Mouse (Mus musculus): ENCODE measurements around the gene Angptl7. TPM values are rescaled to one million over a fixed set of nuclear protein-coding genes. Genes with fewer than 3 reads are reported as not detected.

Angptl7 gene
- polyA plus RNA-seq, 1 experiment, result 1.5 TPM

- no peak for TF ChIP-seq POLR2A (IDR thresholded peaks at IDR 0.05; ENCODE audit: borderline replicate concordance, extremely low read depth, low read depth, low read length)
- no peak for TF ChIP-seq CTCF (IDR thresholded peaks at IDR 0.05; ENCODE audit: insufficient read depth, low read length)
- Histone ChIP-seq H3K4me1 (ENCODE audit: control insufficient read depth, insufficient read depth, low read length) (no peaks in the 10 kb centered on the region), H3K4me3 (replicated peaks; ENCODE audit: extremely low read depth, low read depth, low read length) (no peak overlapping the region)
- WGBS, result 70% methylated on average over 7 of the region's 7 CpGs
- DNase-seq, result no peak
Observed at GRCm38 (mm10) chr4:148523538-148523937, 23.3 kb upstream of the Angptl7 start.

GRCm38 (mm10) chr4:148518235-148518795, 18.1 kb upstream of the Angptl7 start:
- TF ChIP-seq CTCF (IDR thresholded peaks at IDR 0.05; ENCODE audit: insufficient read depth, low read length) (no peak), POLR2A (IDR thresholded peaks at IDR 0.05; ENCODE audit: borderline replicate concordance, extremely low read depth, low read depth, low read length) (no peak)
- DNase-seq, result no peak
- H3K4me1 ChIP-seq (ENCODE audit: control insufficient read depth, insufficient read depth, low read length), result no peaks in the 10 kb centered on the region
- no peak overlapping the region for H3K4me3 ChIP-seq (replicated peaks; ENCODE audit: extremely low read depth, low read depth, low read length)
- WGBS, result 67% methylated on average over 5 of the region's 5 CpGs

GRCm38 (mm10) chr4:148517809-148518208, 17.5 kb upstream of the Angptl7 start:
- no peak for DNase-seq
- TF ChIP-seq CTCF (IDR thresholded peaks at IDR 0.05; ENCODE audit: insufficient read depth, low read length) (no peak), POLR2A (IDR thresholded peaks at IDR 0.05; ENCODE audit: borderline replicate concordance, extremely low read depth, low read depth, low read length) (no peak)
- Histone ChIP-seq H3K4me1 (ENCODE audit: control insufficient read depth, insufficient read depth, low read length) (no peaks in the 10 kb centered on the region), H3K4me3 (replicated peaks; ENCODE audit: extremely low read depth, low read depth, low read length) (no peak overlapping the region)
- 71% methylated on average over 4 of the region's 4 CpGs for WGBS

GRCm38 (mm10) chr4:148515313-148515712, 15.1 kb upstream of the Angptl7 start:
- Histone ChIP-seq H3K4me3 (replicated peaks; ENCODE audit: extremely low read depth, low read depth, low read length) (no peak overlapping the region), H3K4me1 (ENCODE audit: control insufficient read depth, insufficient read depth, low read length) (no peaks in the 10 kb centered on the region)
- DNase-seq, result no peak
- no peak for TF ChIP-seq CTCF (IDR thresholded peaks at IDR 0.05; ENCODE audit: insufficient read depth, low read length)
- no peak for TF ChIP-seq POLR2A (IDR thresholded peaks at IDR 0.05; ENCODE audit: borderline replicate concordance, extremely low read depth, low read depth, low read length)
- 96% methylated on average over 2 of the region's 2 CpGs for WGBS

GRCm38 (mm10) chr4:148513021-148513559, 12.8 kb upstream of the Angptl7 start:
- DNase-seq, result no peak
- H3K4me3 ChIP-seq (replicated peaks; ENCODE audit: extremely low read depth, low read depth, low read length), result no peak overlapping the region
- WGBS, result 72% methylated on average over 6 of the region's 6 CpGs
- no peaks in the 10 kb centered on the region for H3K4me1 ChIP-seq (ENCODE audit: control insufficient read depth, insufficient read depth, low read length)
- TF ChIP-seq POLR2A (IDR thresholded peaks at IDR 0.05; ENCODE audit: borderline replicate concordance, extremely low read depth, low read depth, low read length), result no peak
- no peak for TF ChIP-seq CTCF (IDR thresholded peaks at IDR 0.05; ENCODE audit: insufficient read depth, low read length)

GRCm38 (mm10) chr4:148511334-148511733, 11.1 kb upstream of the Angptl7 start:
- WGBS, result 96% methylated on average over 4 of the region's 4 CpGs
- H3K4me1 ChIP-seq (ENCODE audit: control insufficient read depth, insufficient read depth, low read length), result no peaks in the 10 kb centered on the region

GRCm38 (mm10) chr4:148510691-148511090, 10.4 kb upstream of the Angptl7 start:
- WGBS, result 82% methylated on average over 4 of the region's 4 CpGs
- no peak for DNase-seq
- no peaks in the 10 kb centered on the region for H3K4me1 ChIP-seq (ENCODE audit: control insufficient read depth, insufficient read depth, low read length)
- no peak overlapping the region for H3K4me3 ChIP-seq (replicated peaks; ENCODE audit: extremely low read depth, low read depth, low read length)
- no peak for TF ChIP-seq POLR2A (IDR thresholded peaks at IDR 0.05; ENCODE audit: borderline replicate concordance, extremely low read depth, low read depth, low read length)
- no peak for TF ChIP-seq CTCF (IDR thresholded peaks at IDR 0.05; ENCODE audit: insufficient read depth, low read length)

More at GRCm38 (mm10) chr4:148511334-148511733, 11.1 kb upstream of the Angptl7 start:
- no peak for DNase-seq
- H3K4me3 ChIP-seq (replicated peaks; ENCODE audit: extremely low read depth, low read depth, low read length), result no peak overlapping the region
- TF ChIP-seq POLR2A (IDR thresholded peaks at IDR 0.05; ENCODE audit: borderline replicate concordance, extremely low read depth, low read depth, low read length) (no peak), CTCF (IDR thresholded peaks at IDR 0.05; ENCODE audit: insufficient read depth, low read length) (no peak)

- 59% methylated on average over 8 of the region's 8 CpGs for WGBS
- Histone ChIP-seq H3K4me1 (ENCODE audit: control insufficient read depth, insufficient read depth, low read length) (no peaks in the 10 kb centered on the region), H3K4me3 (replicated peaks; ENCODE audit: extremely low read depth, low read depth, low read length) (no peak overlapping the region)
- no peak for TF ChIP-seq POLR2A (IDR thresholded peaks at IDR 0.05; ENCODE audit: borderline replicate concordance, extremely low read depth, low read depth, low read length)
- TF ChIP-seq CTCF (IDR thresholded peaks at IDR 0.05; ENCODE audit: insufficient read depth, low read length), result no peak
- DNase-seq, result no peak
Observed at GRCm38 (mm10) chr4:148509450-148510084, 9.3 kb upstream of the Angptl7 start.

- H3K4me3 ChIP-seq (replicated peaks; ENCODE audit: extremely low read depth, low read depth, low read length), result no peak overlapping the region
- TF ChIP-seq POLR2A (IDR thresholded peaks at IDR 0.05; ENCODE audit: borderline replicate concordance, extremely low read depth, low read depth, low read length) (no peak), CTCF (IDR thresholded peaks at IDR 0.05; ENCODE audit: insufficient read depth, low read length) (no peak)
- H3K4me1 ChIP-seq (ENCODE audit: control insufficient read depth, insufficient read depth, low read length), result no peaks in the 10 kb centered on the region
- 96% methylated on average over 14 of the region's 14 CpGs for WGBS
- no peak for DNase-seq
Observed at GRCm38 (mm10) chr4:148508084-148508849, 8.0 kb upstream of the Angptl7 start.

All from lung, adult 2 months (tissue).